In genomic region chr8:57765726-57766351, GRCm38 (mm10) we compare ENCODE assay signal across 11 mouse cellular contexts.
DNase-seq lines count a peak whose midpoint lies in the region; ATAC-seq lines count a peak whose summit lies in the region.
"Had no signal": no experiment of that assay in that cellular context is flagged by ENCODE, and none has a peak within 500 bp of the region (broad histone marks: within the 10 kb centered on the region; RNA-seq: fewer than 3 reads in every experiment).

No protein-coding gene starts in this region.

- peak overlapping the region; percentile 7; the same call in 1 of the 2 replicates for H3K4me2 ChIP-seq in lung, embryonic 16.5 days (ENCODE audit: low read depth, low read length)
- peak overlapping the region; percentile 51 for H3K4me2 ChIP-seq in limb, embryonic 13.5 days (replicated peaks)
- H3K4me2 ChIP-seq in stomach, embryonic 16.5 days (ENCODE audit: low read depth, low read length), result peak overlapping the region; percentile 28
- H3K4me2 ChIP-seq: liver, embryonic 13.5 days had no signal

- no peak for ATAC-seq in lung, embryonic 16.5 days (ENCODE audit: low read depth)
- no peak for ATAC-seq in limb, embryonic 13.5 days (ENCODE audit: low FRiP score, low read depth)
- no peak for ATAC-seq in stomach, embryonic 16.5 days (ENCODE audit: insufficient read depth, low FRiP score)

- H3K4me1 ChIP-seq in heart, embryonic 10.5 days, result peaks cover 4% of the 10 kb centered on the region; the same call in 1 of the 2 replicates
- H3K4me1 ChIP-seq in lung, embryonic 16.5 days (replicated peaks; ENCODE audit: control insufficient read depth, insufficient read depth, low read length), result no peaks in the 10 kb centered on the region
- peaks cover 13% of the 10 kb centered on the region for H3K4me1 ChIP-seq in limb, embryonic 13.5 days
- H3K4me1 ChIP-seq in stomach, embryonic 16.5 days (ENCODE audit: control insufficient read depth, insufficient read depth, low read length), result peaks cover 3% of the 10 kb centered on the region; the same call in 1 of the 2 replicates
- H3K4me1 ChIP-seq: liver, embryonic 13.5 days had no signal

- no peaks in the 10 kb centered on the region for H3K27me3 ChIP-seq in heart, embryonic 10.5 days (ENCODE audit: insufficient read depth, poor library complexity, severe bottlenecking)
- H3K27me3 ChIP-seq in lung, embryonic 16.5 days (ENCODE audit: control insufficient read depth, insufficient read depth, low read depth, low read length), result no peaks in the 10 kb centered on the region
- 0 out of 2 replicates have a peak, but pooled peaks cover 5% of the 10 kb centered on the region for H3K27me3 ChIP-seq in limb, embryonic 13.5 days
- H3K27me3 ChIP-seq in stomach, embryonic 16.5 days (ENCODE audit: control insufficient read depth, insufficient read depth, low read length), result no peaks in the 10 kb centered on the region
- H3K27me3 ChIP-seq: liver, embryonic 13.5 days had no signal

- H3K27ac ChIP-seq in heart, embryonic 10.5 days, result no peak overlapping the region
- H3K27ac ChIP-seq in lung, embryonic 16.5 days (ENCODE audit: low read length), result no peak overlapping the region
- no peak overlapping the region for H3K27ac ChIP-seq in limb, embryonic 13.5 days
- peak overlapping the region; percentile 35; the same call in 1 of the 2 replicates for H3K27ac ChIP-seq in stomach, embryonic 16.5 days (ENCODE audit: low read length)
- H3K27ac ChIP-seq: liver, embryonic 13.5 days had no signal

- 12% methylated on average over 13 of the region's 13 CpGs for WGBS in heart, embryonic 10.5 days
- WGBS in lung, embryonic 16.5 days, result 13% methylated on average over 13 of the region's 13 CpGs
- WGBS in limb, embryonic 13.5 days, result 13% methylated on average over 13 of the region's 13 CpGs
- 13% methylated on average over 13 of the region's 13 CpGs for WGBS in stomach, embryonic 16.5 days

- no peaks in the 10 kb centered on the region for H3K9me3 ChIP-seq in heart, embryonic 10.5 days
- H3K9me3 ChIP-seq in lung, embryonic 16.5 days (ENCODE audit: control insufficient read depth, low read length), result no peaks in the 10 kb centered on the region
- H3K9me3 ChIP-seq in limb, embryonic 13.5 days, result no peaks in the 10 kb centered on the region
- no peaks in the 10 kb centered on the region for H3K9me3 ChIP-seq in stomach, embryonic 16.5 days (replicated peaks; ENCODE audit: control insufficient read depth, low read length)
- H3K9me3 ChIP-seq: liver, embryonic 13.5 days had no signal

- no peaks in the 10 kb centered on the region for H3K36me3 ChIP-seq in heart, embryonic 10.5 days
- no peaks in the 10 kb centered on the region for H3K36me3 ChIP-seq in lung, embryonic 16.5 days (ENCODE audit: control insufficient read depth, insufficient read depth, low read length)
- H3K36me3 ChIP-seq in limb, embryonic 13.5 days, result no peaks in the 10 kb centered on the region
- no peaks in the 10 kb centered on the region for H3K36me3 ChIP-seq in stomach, embryonic 16.5 days (ENCODE audit: control insufficient read depth, insufficient read depth, low read length)
- H3K36me3 ChIP-seq: liver, embryonic 13.5 days had no signal

- no peak overlapping the region for H3K9ac ChIP-seq in lung, embryonic 16.5 days (ENCODE audit: low read length)
- no peak overlapping the region for H3K9ac ChIP-seq in limb, embryonic 13.5 days
- H3K9ac ChIP-seq in stomach, embryonic 16.5 days (ENCODE audit: low read length), result no peak overlapping the region; the same call in 1 of the 2 replicates
- H3K9ac ChIP-seq: liver, embryonic 13.5 days had no signal

- intact Hi-C loops in heart, postnatal 25 days (cut with DNase I), result no loop called here

- peak overlapping the region; percentile 27; the same call in 1 of the 2 replicates for H3K4me3 ChIP-seq in heart, embryonic 10.5 days
- no peak overlapping the region for H3K4me3 ChIP-seq in lung, embryonic 16.5 days (ENCODE audit: low read length)
- H3K4me3 ChIP-seq in limb, embryonic 13.5 days, result 0 out of 2 replicates have a peak overlapping the region, but pooled peaks have one; percentile 2
- H3K4me3 ChIP-seq in stomach, embryonic 16.5 days (replicated peaks; ENCODE audit: low read length), result no peak overlapping the region
- H3K4me3 ChIP-seq: liver, embryonic 13.5 days had no signal

- DNase-seq in heart, embryonic 10.5 days (ENCODE audit: low spot score), result no peak
- DNase-seq in heart, postnatal 25 days (ENCODE audit: low spot score), result no peak
- no peak for DNase-seq in lung, adult 18-20 months
- DNase-seq in T-cell, adult 2 months (ENCODE audit: low spot score), result no peak
- no peak for DNase-seq in urinary bladder, postnatal 10 days (ENCODE audit: low spot score)
- DNase-seq: cerebellum, adult 9-11 months; kidney, postnatal 14 days; liver, embryonic 13.5 days had no signal

Comparison
In these comparisons a context has a peak if more than half of its experiments do, and no peak if none do; other contexts are left out.
1. H3K4me3 ChIP-seq: peak in heart, embryonic 10.5 days (single experiment) and limb, embryonic 13.5 days (single experiment); none in lung, embryonic 16.5 days (single experiment) and stomach, embryonic 16.5 days (single experiment).
2. Peak in every context shown above with its lines, with median percentiles within 50 percentile points of each other: H3K4me2 ChIP-seq.